Mouse (Mus musculus): ENCODE measurements around the gene B3galt4.
"Not testable (repeated sequence)": the region's sequence is repeated elsewhere in the genome, so short reads cannot be mapped to it uniquely, and the experiment has no call there.

DNA sequence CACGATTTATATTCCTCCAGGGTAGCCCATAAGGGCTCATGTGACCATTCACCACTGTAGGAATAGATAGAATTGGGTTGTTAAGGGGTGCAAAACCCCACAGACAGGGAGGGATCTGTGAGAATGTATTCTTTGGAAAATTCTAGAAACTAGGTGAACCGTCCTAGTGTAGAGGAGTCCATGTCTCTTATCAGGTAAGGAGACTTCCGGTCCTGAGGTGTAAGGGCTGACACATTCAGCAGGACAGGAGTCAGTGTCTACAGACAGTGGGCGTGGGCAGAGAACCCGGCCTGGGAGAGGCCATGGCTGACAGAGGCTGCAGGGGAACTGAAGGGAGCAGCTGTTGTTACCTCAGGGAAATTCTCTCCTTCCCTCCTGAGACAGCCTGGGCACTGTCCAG lies 47.4 kb upstream of the B3galt4 start:
- not testable (repeated sequence) for TF ChIP-seq CTCF, POLR2A (IDR thresholded peaks at IDR 0.05; ENCODE audit: insufficient read depth, low read depth, low read length)

Data from olfactory bulb, adult 2 months (tissue).